Mouse (Mus musculus): Measurements from ENCODE around the gene Anks6. TPM values are rescaled to one million over a fixed set of nuclear protein-coding genes. Genes with fewer than 3 reads are reported as not detected.

The Anks6 gene
- total RNA-seq, 1 experiment from 2014 or later = 0.89 TPM

DNA sequence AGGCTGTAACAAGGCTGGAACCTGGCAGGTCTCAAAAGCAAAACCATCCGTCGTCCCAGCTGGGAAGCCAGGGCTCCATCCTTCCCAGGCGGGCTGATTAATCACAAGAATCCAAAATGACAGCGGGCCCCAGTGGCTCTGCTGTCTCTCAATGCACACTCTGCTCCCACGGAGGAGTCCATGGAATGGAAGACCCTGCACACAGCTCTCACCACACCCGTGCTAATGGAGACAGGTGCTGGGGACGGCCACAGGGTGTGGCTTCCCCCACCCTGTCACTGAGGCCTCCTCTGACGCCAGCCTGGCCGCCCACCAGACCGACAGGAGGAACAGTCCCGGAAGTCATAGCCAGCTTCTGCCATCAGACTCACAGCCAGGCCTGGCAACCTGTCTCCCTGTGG is 80.6 kb downstream of the Anks6 start:
- no peak for ATAC-seq (replicated peaks in 1 of 2; ENCODE audit: insufficient read depth in 1 of 2, low FRiP score in 2 of 2, low TSS enrichment in 1 of 2, low read depth in 1 of 2, poor library complexity in 2 of 2, severe bottlenecking in 2 of 2)

- ATAC-seq (replicated peaks in 1 of 2; ENCODE audit: insufficient read depth in 1 of 2, low FRiP score in 2 of 2, low TSS enrichment in 1 of 2, low read depth in 1 of 2, poor library complexity in 2 of 2, severe bottlenecking in 2 of 2) = no peak
Observed at GRCm38 (mm10) chr4:46973322-46973721, 83.9 kb downstream of the Anks6 start.

GRCm38 (mm10) chr4:46967981-46968380 is 89.2 kb downstream of the Anks6 start:
- no peak for ATAC-seq (replicated peaks in 1 of 2; ENCODE audit: insufficient read depth in 1 of 2, low FRiP score in 2 of 2, low TSS enrichment in 1 of 2, low read depth in 1 of 2, poor library complexity in 2 of 2, severe bottlenecking in 2 of 2)

DNA sequence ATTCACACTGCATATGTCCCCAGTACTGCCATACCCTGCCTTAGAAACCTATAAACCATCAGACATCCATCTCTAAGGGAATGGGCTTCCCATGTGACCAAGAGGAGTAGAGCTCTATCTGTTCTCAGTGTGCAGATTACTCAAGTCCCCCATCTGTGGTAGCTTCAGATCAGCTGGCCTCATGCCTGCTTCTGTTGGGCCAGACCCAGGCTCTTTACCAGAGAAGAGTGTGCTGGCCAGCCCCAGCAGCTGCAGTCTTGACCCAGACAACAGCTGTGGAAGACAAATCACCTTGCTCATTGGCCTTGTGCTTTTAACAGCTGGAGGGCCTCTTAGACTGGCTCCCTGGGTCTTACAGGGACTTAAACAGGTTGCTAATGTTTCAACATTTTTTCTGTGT is 90.7 kb downstream of the Anks6 start:
- ATAC-seq (replicated peaks in 1 of 2; ENCODE audit: insufficient read depth in 1 of 2, low FRiP score in 2 of 2, low TSS enrichment in 1 of 2, low read depth in 1 of 2, poor library complexity in 2 of 2, severe bottlenecking in 2 of 2) = no peak

Other genes starting within 250 kb of the Anks6 start
- gene Gabbr2, start 65.6 kb downstream of the Anks6 start, total RNA-seq (2017) = 0.13 and 0.25 TPM in 2 replicates
- gene Galnt12, start 34.5 kb upstream of the Anks6 start, total RNA-seq (2017) = 12.7 and 17.6 TPM in 2 replicates
- not detected in 2 replicates for gene Col15a1, start 150.7 kb upstream of the Anks6 start, total RNA-seq (2017)